Mouse (Mus musculus) G1E (cell line): ENCODE measurements at regions not wholly inside any gene's neighbourhood (a gene's known extent, or its start where the extent isn't known, plus 50 kb on each side); places are given as distances from the start of the nearest gene placed in this dataset.

Experiments
- ATAC-seq: 2 replicates; pipeline ENCODE4 v1.8.0; 2016; ENCODE audit warnings: mild to moderate bottlenecking; ENCODE audit not compliant: insufficient number of reproducible peaks, poor library complexity, low FRiP score, severe bottlenecking; ENCODE audit errors: extremely low read depth
- DNase-seq: peaks from one replicate; pipeline ENCODE4 v3.0.0; 2012; ENCODE audit warnings: low spot score
- H3K27me3 ChIP-seq: 2 replicates; pipeline ENCODE4 v1.6.1; 2012; ENCODE audit warnings: mild to moderate bottlenecking, low read length, inconsistent platforms; ENCODE audit not compliant: insufficient read depth
- H3K36me3 ChIP-seq: replicated peaks from 2 replicates; pipeline ENCODE3; 2012; ENCODE audit warnings: mild to moderate bottlenecking, inconsistent platforms
- H3K4me1 ChIP-seq: 2 replicates; pipeline ENCODE4 v1.6.1; 2012; ENCODE audit warnings: low read depth, low read length, inconsistent platforms, mixed read lengths; ENCODE audit not compliant: insufficient read depth
- H3K4me3 ChIP-seq: 2 replicates; pipeline ENCODE4 v1.5.1; 2012; ENCODE audit warnings: low read depth, mild to moderate bottlenecking, inconsistent platforms, low read length, moderate library complexity, mixed read lengths
- H3K9me3 ChIP-seq: replicated peaks from 2 replicates; pipeline ENCODE4 v1.6.1; 2012; ENCODE audit warnings: inconsistent platforms
- CTCF ChIP-seq: IDR thresholded peaks from 2 replicates; pipeline ENCODE4 v1.5.1; 2012; ENCODE audit warnings: low read depth, low read length, inconsistent platforms, mixed read lengths
- GATA1 ChIP-seq: IDR thresholded peaks from 2 replicates; pipeline ENCODE4 v1.6.1; 2012; ENCODE audit warnings: borderline replicate concordance, low read length, inconsistent platforms, mixed read lengths
- GATA2 ChIP-seq: IDR thresholded peaks from 2 replicates; pipeline ENCODE4 v1.6.1; 2012; ENCODE audit warnings: low read depth, low read length, inconsistent platforms, borderline replicate concordance
- POLR2AphosphoS5 ChIP-seq: IDR thresholded peaks from 2 replicates; pipeline ENCODE4 v1.6.1; 2012; ENCODE audit warnings: low read depth, low read length, inconsistent platforms; ENCODE audit not compliant: insufficient replicate concordance
- TAL1 ChIP-seq: conservative IDR thresholded peaks from 2 replicates; pipeline ENCODE4 v1.6.1; 2012; ENCODE audit warnings: low read depth, low read length, inconsistent platforms, mixed read lengths

GRCm38 (mm10) chr5:76040454-76041203 is 62.4 kb upstream of the Kdr start:
- Histone ChIP-seq H3K4me1 (no peaks in the 10 kb centered on the region; the same call in 1 of the 2 replicates), H3K36me3 (no peaks in the 10 kb centered on the region), H3K4me3 (no peak overlapping the region), H3K27me3 (peaks cover 3% of the 10 kb centered on the region; the same call in 1 of the 2 replicates), H3K9me3 (no peaks in the 10 kb centered on the region)
- TF ChIP-seq CTCF (no peak), GATA2 (no peak), GATA1 (no peak), TAL1 (no peak), POLR2AphosphoS5 (no peak)
- no peak for ATAC-seq
- DNase-seq, result no peak

- no peak overlapping the region for H3K4me3 ChIP-seq
- no peaks in the 10 kb centered on the region for H3K9me3 ChIP-seq
- H3K4me1 ChIP-seq, result no peaks in the 10 kb centered on the region
- peaks cover 7% of the 10 kb centered on the region; the same call in 1 of the 2 replicates for H3K27me3 ChIP-seq
- DNase-seq (no peak), ATAC-seq (no peak)
- TF ChIP-seq GATA1 (no peak), POLR2AphosphoS5 (no peak), TAL1 (no peak), GATA2 (no peak), CTCF (no peak)
- no peaks in the 10 kb centered on the region for H3K36me3 ChIP-seq
Measured at GRCm38 (mm10) chr5:76028729-76029128, 50.5 kb upstream of the Kdr start.
